Mouse (Mus musculus) E14TG2a.4 (cell line): ENCODE measurements around the gene Cyp26b1.

Experiments
- CTCF ChIP-seq: conservative IDR thresholded peaks from 2 replicates; pipeline ENCODE4 v1.5.1; 2014; ENCODE audit warnings: low read length
- POU5F1 ChIP-seq: IDR thresholded peaks from 2 replicates; pipeline ENCODE4 v1.6.1; 2014; ENCODE audit warnings: low read length, borderline replicate concordance

GRCm38 (mm10) chr6:84579508-84579907 lies 14.2 kb downstream of the Cyp26b1 start:
- TF ChIP-seq CTCF (no peak), POU5F1 (no peak)
